Mouse (Mus musculus) cerebellum, adult (tissue): ENCODE data around the gene Ptrh2.

Experiments
- ATAC-seq: cut with Nextera tagmentation; 2 replicates; pipeline ENCODE4 v1.9.2; 2017; ENCODE audit warnings: mild to moderate bottlenecking, moderate library complexity, mixed read lengths; ENCODE audit not compliant: insufficient number of reproducible peaks, low FRiP score, low TSS enrichment

Ptrh2 gene

DNA sequence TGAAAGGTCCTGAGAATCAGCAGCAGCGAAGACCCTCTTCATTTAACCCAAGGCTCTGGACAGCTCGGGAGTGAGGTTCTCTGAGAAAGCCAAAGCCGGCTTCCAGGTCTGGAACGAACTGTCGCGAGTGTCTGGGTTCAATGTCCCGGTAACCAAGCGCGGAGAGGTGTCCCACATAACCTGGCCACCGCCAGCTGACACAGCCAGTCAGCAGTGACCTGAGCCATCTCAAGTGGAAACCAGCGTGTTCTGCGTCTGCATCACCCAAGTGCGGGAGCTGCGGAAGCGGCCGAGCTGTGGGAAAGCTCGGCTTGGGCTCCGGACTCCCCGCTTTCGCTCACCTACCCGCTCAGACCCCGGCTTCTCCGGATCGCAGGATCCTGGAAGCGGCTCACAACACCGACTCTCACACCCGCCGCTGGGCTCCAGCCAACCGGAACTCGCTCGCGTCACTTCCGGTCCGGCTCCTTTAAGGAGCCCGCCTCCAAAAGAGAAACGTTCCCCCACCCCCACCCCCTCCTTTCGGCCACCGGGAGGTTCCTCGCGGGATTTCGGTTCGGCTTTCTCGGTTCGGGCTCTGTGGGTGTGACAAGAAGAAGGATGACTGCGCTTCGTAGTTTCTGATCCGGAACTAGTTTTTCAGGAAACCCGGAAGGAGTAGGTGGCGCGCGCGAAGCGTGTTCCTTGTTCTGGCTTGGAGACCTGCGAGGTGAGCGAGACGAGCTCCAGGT is at the start of gene Ptrh2, which contains the start of gene Vmp1:
Gene Ptrh2 (plus strand): TSS at position 591 of the 731 bp plus-strand sequence.
Gene Vmp1 (minus strand): TSS at position 442 of the 731 bp plus-strand sequence.
- ATAC-seq, result peak; percentile 88

DNA sequence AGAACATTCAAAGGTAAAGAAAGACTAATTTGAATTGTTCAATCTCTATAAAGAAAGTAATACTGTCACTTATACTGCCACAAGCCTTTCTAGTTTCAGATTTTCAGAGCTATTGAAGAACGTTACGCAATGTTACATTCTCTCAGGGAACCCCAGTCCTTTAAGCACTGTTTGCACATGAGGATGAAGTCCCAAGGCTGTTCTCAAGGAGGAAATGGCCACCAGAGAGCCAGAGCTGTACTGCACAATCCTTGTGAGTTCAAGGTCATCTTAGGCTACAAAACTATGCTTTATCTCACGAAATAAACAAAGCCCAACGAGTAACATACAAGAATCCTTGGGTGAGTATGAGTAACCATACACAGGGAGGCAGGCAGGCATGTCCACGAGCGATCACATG is 49.4 kb upstream of the Ptrh2 start:
- no peak for ATAC-seq

DNA sequence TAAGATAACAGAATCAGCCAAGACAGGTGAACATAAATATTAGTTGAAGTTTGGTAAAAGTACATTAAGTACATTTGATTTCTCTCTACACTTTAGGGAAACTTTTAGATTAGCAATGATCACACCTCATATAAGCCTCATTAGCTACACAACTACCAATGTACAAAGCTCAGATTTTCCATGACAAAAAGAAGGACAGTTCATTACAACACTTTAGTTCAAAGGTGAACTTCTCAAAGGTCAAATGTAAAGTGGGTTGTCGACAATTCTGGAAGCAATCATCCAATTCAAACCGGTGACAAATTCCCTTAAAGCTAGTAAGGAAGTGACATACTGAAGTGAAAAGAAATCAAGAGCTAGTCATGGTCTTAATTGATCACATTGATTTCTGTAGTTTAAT is 46.1 kb upstream of the Ptrh2 start:
- ATAC-seq, result no peak

DNA sequence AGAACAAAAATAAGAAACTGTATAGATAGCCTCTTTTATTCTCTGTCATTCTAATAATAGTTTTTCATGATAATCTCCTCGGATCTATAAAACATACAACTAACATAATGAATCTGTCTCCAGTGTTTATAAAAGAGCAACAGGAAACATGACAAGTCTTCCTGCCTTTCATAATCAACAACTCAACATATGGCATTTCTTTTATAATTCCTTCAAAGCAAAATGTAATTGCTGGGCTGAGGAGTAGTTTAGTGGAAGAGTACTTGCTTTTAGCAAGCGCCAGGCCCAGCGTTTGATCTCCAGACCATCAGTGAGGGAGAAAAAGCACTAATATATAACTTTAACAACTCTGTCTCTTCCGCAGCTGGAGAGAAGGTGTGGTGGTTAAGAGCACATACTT is 42.1 kb upstream of the Ptrh2 start:
- no peak for ATAC-seq

DNA sequence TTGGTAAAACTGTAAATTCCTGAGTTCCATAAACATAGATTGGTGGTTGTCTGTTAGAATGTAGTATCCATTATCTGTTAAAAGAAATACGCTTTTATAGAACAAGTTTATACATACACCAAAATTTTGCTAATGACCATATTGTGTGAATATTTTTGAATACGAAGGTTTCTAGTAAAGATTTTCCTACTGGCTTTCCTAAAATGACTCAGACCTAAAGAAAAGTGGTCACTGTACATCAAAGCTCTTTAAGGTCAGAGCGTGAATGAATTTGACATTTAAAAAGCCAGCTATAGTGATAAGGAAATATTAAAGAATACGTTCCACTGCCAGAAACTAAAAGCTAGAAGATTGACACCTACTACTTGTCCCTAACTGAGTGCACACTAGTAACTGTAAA is 39.2 kb upstream of the Ptrh2 start:
- ATAC-seq, result no peak

DNA sequence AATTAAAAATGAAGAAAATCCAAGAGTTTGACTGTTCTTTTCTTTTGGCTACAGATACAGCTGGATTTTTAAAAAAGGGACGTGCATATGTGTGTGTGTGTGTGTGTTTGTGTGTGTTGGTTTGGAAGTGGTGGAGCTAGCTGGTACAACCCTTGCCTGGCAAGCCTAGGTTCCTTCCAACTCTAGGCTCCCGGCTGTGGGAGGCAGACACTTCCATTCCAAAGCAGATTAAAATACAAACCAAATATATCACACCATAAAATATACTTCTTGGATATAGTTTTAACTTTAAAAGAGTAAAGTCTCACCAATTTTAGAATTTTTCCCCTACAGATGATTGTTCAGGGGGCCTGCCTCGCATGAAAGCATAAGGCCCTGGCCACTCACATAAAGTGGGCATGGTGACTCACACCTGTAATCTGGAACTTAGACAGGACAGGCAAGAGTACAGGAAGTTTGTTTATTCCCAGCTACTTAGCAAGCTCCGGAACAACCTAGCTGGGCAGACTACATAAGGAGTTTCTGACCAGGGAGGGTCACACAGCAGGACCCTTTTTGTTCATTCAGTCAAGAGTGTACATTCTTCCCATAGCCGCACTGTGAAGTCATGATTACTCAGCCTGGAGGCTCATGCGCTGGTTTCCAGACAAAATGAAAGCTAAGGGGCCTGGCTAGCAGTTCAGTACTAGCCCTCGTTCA is 37.5 kb upstream of the Ptrh2 start:
- no peak for ATAC-seq

DNA sequence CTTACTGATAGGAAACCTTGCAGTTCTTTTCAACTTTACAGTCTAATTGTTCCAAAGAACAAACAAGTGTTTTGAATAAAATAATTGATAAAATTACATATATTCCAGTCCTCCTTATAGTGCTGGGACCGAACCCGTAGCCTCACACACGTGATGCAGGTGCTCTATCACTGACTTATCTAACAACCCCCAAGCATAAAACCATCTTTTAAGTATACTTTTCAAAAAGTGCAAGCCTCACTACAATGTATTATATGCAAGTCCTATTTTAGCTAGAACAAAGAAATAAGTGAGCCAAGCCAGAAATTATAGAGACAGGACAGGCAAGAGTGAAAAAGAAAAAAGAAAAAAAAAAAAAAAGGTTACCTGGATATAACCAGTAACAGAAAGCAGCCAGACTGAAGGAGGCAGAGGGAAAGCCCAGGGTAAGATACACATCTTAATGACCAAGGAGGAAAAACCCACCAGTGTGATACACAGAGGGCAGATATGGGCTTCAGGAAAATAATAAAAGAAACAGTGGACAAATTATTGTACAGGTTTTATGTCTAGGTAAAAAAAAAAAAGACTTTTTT is 36.8 kb upstream of the Ptrh2 start:
- ATAC-seq, result no peak

DNA sequence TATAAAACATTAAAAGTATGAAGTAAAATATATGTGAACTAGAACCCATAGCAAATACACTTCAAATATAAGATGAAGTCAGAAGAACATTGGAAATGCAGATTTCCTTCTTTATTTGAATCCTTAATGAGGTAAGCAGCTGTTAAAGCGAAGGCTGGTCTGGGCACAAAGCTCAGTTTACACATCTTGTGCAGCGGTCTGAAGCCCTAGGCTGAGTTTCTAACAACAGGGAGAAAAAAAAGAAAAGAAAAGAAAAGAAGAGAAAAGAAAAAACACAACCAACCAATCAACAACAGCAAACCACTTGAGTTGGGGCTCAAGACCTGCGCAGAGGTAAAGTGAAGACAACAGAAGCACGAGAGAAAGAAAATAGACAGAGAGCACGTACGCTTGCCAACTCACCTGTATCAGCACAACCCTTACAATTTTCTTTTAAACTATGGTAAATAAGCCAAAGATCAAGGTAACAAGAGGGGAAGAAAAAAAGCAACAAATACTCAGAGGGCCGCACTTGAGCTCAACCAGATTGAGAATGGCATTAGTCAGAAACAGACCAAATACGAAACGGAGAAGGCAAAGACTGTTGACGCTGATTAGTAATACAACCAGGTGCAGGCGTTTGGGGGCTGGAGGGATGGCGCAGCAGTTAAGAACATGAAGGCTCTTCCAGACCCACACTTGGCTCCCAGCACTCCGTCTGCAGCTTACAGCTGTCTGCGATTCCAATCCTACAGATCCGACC is 35.9 kb upstream of the Ptrh2 start:
- ATAC-seq, result no peak

DNA sequence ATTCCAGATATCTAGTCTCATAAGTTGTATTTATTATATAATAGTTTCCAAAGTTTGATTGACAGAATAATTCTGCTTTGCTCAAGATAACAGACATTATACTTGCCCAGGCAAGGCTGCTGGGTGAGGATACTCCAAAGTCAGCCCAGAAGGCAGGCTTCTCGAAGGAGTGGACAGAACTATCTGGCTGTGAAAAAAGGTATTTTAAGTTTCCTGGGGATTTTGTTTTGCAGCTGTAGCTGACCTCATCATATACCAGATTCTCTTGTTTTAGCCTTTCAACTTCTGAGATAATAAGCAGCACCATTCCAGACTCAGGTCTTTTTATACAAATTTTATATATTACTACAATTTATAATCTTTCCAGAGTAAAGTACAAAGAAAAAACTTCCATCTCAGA is 34.2 kb upstream of the Ptrh2 start:
- ATAC-seq, result no peak

DNA sequence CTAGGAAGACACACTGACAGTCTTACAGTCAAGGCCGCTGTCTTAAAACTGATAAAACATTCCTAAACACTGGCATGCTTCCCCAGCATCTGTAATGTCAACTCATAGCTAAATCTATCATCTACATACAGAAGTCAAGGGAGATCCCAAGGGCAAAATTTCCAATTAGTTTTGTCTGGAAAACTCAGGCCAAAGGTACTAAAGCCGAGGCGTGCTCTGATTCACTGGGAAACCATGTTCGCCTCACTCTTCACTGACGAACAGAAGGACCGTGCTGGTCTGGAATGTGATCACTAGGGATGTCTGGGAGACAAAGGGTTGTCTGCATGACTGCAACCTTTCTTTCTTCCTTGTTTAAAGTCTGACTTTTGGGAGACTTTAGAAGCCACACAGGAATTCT is 33.1 kb upstream of the Ptrh2 start:
- no peak for ATAC-seq

DNA sequence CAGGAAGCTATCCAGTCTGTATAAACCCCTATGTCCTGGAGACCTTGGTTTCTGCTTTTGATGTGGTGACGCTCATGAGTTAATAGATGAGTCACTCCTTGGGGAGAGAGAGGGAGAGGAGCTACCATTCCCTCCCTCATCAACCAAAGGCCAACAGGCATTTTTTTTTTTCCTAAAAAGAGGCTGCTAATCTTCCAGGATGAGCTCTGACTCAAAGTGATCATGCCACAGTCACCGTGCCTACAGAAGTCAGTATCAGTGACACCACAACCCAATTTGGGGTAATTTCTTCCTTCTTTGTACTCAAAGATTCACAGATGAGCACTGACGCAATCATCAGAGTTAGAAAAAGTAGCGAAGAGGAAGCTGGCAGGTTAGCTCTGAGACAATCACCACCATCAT is 31.2 kb upstream of the Ptrh2 start:
- no peak for ATAC-seq

DNA sequence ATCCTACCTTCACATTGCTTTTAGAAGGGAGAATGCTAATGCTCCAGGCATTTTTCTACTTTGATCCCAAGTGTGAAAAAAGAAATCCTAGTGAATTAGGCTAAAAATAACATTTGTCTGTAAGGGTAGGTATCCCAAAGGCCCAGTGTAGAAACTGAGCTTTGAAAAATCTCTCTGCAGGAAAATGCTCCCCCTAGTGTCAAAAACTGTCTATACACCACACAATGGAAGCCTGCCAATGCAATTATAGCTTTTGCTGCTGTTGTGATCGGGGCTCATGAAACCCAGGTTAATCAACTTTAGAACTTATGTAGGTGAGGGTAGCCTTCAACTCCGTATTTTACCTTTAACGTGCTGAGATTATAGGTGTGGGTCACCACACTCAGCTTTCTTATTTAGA is 30.3 kb upstream of the Ptrh2 start:
- no peak for ATAC-seq

DNA sequence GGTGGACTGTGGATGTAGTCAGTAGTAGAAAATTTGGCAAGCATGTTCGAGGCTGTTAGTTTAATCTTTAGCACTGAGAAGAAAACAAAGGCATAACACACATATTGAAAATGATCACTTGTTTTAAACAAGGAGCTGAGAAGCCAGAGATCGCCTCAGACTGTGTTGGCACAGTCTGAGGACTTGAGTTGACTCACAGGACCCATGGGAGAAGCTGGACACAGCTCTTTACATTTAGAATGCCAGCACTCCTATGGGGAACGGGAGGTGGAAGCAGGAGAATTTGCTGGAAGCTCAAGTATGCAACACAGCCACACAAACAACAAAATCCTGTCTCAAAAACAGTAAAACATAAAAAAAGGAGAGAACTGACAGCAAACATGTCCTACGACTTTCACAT is 29.7 kb upstream of the Ptrh2 start:
- no peak for ATAC-seq

DNA sequence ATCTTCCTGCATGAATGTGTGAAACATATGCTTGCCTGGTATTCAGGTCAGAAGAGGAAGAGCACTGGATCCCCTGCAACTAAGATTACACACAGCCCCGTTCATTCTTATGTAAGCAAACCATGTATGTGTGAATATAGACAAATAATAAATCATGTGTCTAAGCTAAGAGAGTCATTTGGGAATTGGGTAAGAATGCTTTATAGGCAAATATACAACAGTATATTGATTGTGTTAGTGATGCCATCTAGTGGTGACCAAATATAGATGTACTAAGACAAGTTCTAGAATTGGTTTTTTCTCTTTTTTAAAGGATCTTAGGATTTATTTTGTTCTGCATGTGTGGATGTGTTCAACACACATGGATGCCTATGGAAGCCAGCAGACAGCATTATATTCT is 28.1 kb upstream of the Ptrh2 start:
- no peak for ATAC-seq

DNA sequence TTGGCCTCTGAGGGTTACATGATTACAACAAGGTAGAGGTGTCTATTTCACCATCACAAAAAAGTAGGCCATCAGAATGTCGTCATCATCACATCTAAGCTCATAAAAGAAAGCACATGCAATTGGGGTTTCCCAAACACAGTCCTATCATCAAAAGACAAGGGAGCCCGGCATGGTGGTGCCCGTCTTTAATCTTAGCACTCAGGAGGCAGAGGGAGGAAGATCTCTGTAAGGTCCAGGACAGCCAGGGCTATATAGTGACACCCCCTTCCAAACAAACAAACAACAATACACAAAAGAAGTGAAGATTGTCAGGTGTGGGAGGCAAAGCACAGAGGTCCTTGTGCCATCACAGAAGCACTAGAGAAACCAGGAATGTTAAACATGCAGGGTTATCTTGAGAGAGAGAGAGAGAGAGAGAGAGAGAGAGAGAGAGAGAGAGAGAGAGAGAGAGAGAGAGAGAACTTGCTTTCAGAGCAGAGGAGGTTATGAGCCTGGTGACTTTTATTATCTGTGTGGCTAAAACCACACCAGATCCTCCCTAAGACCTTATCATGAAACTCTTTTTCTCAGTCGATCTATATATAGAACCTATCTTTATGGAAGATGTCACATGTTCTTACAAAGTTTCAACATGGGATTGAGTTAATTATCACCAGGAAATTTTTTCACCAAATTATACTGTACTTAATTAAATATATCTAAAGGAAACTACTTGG is 26.8 kb upstream of the Ptrh2 start:
- no peak for ATAC-seq

DNA sequence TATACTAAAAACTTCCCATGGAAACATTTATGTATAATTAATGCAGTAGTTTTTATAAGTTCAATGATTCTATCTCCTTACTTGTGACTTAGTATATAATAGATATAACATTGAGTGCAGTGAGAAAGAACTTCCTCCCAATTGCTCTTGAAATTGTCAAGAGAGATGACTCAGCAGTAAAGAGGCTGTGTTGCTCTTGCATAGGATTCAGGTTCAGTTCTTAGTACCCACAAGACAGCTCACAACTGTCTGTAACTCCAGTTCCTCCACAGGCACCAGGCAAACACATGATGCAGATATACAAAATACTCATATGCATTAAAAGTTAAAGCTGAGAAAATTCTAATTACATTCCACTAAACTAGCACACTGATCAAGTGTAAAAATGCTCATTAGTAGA is 25.9 kb upstream of the Ptrh2 start:
- ATAC-seq, result no peak

DNA sequence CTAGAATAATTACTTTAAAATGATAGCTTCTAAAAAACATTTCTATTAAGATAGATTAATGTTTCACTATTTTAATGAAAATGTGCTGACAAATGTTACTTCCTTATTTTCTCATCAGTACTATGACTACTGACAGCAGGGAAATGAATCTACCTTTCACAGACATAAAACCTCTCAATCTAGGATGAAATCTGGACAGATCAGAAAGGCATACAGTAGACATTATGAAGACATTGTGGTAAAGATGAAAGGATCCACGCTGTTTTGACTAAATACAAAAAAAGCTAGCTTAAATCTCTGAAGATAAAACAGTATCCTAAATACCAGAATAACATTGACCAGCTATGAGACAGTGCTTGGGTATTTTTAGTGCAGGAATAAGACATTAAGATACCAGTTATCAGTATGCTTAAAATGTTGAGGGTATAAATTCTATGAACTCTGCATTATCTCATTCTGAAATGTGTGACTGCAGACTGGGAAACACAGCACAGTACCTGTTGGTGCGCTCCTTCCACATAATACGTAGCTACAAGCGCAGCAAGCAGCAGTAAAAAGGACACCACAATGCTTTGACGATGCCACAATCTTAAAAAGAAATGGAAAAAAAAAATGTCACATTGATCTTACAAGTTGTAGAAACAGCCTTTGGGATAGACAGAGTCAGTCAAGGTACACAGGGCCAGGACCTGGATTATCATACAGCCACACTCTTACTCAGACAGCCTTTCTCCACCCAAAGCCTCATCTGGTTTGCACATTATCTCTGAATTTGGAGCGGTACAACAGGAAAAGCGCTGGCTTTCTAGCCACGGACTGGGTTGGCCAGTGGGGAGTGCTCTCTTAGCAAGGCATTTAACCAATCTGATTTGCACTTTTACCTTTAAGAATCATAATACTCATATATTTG is 20.5 kb upstream of the Ptrh2 start:
- ATAC-seq, result no peak

DNA sequence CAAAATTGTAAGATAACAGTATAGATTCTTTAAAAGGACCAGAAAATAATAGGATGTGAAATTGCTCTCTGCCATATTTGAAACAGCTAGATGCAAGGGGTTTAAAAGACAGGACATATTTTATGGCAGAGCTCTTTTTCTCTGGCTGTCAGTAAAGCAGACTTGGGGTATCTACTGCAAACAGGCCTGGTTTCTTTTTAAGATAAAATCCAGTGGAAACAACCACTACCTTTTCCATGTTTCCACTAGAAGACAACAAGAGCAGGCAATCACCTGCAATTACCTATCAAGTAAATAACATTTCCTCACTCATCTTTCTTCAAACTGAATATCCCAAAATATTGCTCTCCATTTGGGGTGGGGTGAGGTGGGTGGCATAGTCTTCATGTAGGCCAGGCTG is 19.8 kb upstream of the Ptrh2 start:
- no peak for ATAC-seq

DNA sequence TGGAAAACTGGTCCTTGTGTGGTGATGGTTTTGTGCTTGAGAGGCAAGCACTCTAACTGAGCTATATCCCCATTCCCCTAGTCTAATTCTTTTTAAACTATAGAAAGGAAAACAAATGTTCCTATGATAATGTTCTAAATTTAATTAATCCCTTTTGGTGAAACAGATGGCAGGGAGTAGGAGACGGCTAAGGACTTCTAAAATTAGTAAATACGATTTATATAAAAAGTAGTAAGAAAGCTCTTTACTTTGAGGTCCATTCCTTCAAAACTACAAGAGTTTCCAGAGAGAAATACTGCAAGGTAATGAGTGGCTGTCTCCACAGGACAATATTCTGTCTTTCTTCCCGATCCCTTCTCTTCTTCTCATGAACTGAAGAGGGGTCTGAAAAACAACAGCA is 19.4 kb upstream of the Ptrh2 start:
- no peak for ATAC-seq
